Mouse (Mus musculus) stomach, postnatal 0 days (tissue): ENCODE data around the gene Ssbp3. TPM values are rescaled to one million over a fixed set of nuclear protein-coding genes. Genes with fewer than 3 reads are reported as not detected.
A peak's percentile ranks its signal among the peaks of the same experiment; 100 is the strongest.

Source experiments
- ATAC-seq: fragments of 200-750 bp; cut with Nextera tagmentation; 2 replicates; pipeline ENCODE4 v1.8.0; 2017; ENCODE audit not compliant: low FRiP score, low TSS enrichment
- DNase-seq: peaks from one replicate; pipeline ENCODE4 v3.0.0-alpha.2; 2016; ENCODE audit warnings: low spot score
- H3K27ac ChIP-seq: fragments of 300-500 bp; sonication (generic); replicated peaks from 2 replicates; pipeline ENCODE4 v1.5.1; 2014; ENCODE audit warnings: mild to moderate bottlenecking, control low read depth
- H3K27me3 ChIP-seq: fragments of 300-500 bp; sonication (generic); 2 replicates; pipeline ENCODE4 v1.6.1; 2014; ENCODE audit warnings: low read length; ENCODE audit not compliant: control insufficient read depth, insufficient read depth
- H3K36me3 ChIP-seq: fragments of 300-500 bp; sonication (generic); 2 replicates; pipeline ENCODE4 v1.6.1; 2014; ENCODE audit warnings: low read length, mixed read lengths; ENCODE audit not compliant: control insufficient read depth, insufficient read depth
- H3K4me1 ChIP-seq: fragments of 300-500 bp; sonication (generic); replicated peaks from 2 replicates; pipeline ENCODE4 v1.6.1; 2014; ENCODE audit warnings: antibody characterized with exemption; ENCODE audit not compliant: control insufficient read depth, insufficient read depth
- H3K4me2 ChIP-seq: fragments of 300-500 bp; sonication (generic); replicated peaks from 2 replicates; pipeline ENCODE4 v1.6.1; 2014; ENCODE audit warnings: low read depth, mild to moderate bottlenecking, control low read depth, moderate library complexity
- H3K4me3 ChIP-seq: fragments of 300-500 bp; sonication (generic); 2 replicates; pipeline ENCODE4 v1.5.1; 2014; ENCODE audit warnings: low read depth, low read length, control low read depth
- H3K9ac ChIP-seq: fragments of 300-500 bp; sonication (generic); 2 replicates; pipeline ENCODE4 v1.6.1; 2014; ENCODE audit warnings: mild to moderate bottlenecking, low read length, control low read depth, mixed read lengths
- H3K9me3 ChIP-seq: fragments of 300-500 bp; sonication (generic); 2 replicates; pipeline ENCODE4 v1.6.1; 2016; ENCODE audit warnings: low read length; ENCODE audit not compliant: control insufficient read depth
- CTCF ChIP-seq: IDR thresholded peaks from 2 replicates; pipeline ENCODE4 v1.5.1; 2016; ENCODE audit warnings: antibody characterized with exemption, low read depth, mild to moderate bottlenecking, moderate library complexity
- EP300 ChIP-seq: optimal IDR thresholded peaks from 2 replicates; pipeline ENCODE3; 2016; ENCODE audit warnings: antibody characterized with exemption
- WGBS: fragments of 180-500 bp; shearing (Covaris S2); extraction: QIAGEN DNeasy Blood & Tissue Kit; methylation state at CpG from one replicate; pipeline ENCODE4 v1.1.7; 2014; 5-methylcytosine and 5-hydroxymethylcytosine counted together
- polyA plus RNA-seq: library from polyadenylated mRNA; unstranded; fragments of >200 nt; fragmentation: Nextera tagmentation; extraction: Ambion mirVana; gene quantifications from 2 replicates; pipeline ENCODE4 v1.2.1, GENCODE M21; 2015

Ssbp3 gene
- polyA plus RNA-seq, 1 experiment from 2014 or later: 39.3 TPM

DNA sequence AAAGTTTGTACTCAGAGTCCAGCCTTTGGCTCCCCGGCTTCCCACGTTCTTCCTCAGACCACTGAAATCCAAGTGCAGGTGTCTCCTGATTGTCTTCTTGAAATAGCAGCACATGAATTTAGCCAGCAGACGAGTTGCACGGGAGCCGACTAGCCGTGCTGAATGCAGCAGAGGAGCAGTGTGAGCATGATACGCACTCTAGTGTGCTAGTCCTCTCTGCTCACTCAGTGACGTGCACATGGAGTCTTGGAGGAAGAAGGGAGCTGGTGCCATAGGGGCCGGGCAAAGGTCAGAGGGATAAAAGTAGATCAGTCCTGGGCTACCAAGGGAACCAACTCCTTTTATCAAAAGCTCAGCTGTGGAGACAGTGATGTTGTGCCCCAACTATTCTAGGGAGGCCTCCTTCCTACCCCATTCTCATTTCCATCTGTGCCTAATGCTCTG is 103.3 kb downstream of the Ssbp3 start:
- DNase-seq: no peak
- Histone ChIP-seq H3K4me2 (no peak overlapping the region), H3K9me3 (no peaks in the 10 kb centered on the region), H3K27me3 (no peaks in the 10 kb centered on the region), H3K36me3 (no peaks in the 10 kb centered on the region), H3K27ac (no peak overlapping the region), H3K4me1 (peaks cover 3% of the 10 kb centered on the region; the same call in 1 of the 2 replicates), H3K4me3 (no peak overlapping the region), H3K9ac (no peak overlapping the region)
- no peak for ATAC-seq
- WGBS: 78% methylated on average over 9 of the region's 9 CpGs
- TF ChIP-seq CTCF (no peak), EP300 (no peak)

DNA sequence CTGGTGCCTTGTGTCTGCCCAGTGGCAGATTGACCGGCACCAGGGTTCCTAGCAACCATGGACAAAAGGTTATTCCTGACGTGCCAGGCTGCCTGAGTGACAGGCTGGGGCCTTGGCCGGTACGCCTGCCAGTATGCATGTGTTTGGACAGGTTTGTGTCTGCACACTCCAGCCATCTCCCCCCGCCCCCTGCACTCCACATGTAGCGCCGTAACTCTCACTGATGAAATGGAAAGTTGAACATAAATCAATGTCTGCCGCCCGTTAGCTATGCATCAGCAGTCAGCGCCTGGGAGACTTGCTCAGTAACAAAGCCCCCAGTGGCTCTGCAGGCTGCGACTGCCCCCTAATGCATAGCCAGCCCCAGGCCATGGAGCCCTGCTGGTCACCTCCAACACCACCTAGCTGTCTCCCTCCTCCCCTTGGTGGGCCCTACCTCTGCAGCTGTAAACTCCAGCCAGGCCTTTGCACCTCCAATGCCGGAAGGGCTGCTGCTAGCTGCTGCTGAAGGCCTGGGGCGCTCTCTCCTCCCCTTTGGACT is 105.5 kb downstream of the Ssbp3 start:
- Histone ChIP-seq H3K4me3 (no peak overlapping the region), H3K36me3 (no peaks in the 10 kb centered on the region), H3K27ac (peak overlapping the region; percentile 61), H3K9ac (no peak overlapping the region), H3K4me1 (peaks cover 3% of the 10 kb centered on the region; the same call in 1 of the 2 replicates), H3K27me3 (no peaks in the 10 kb centered on the region), H3K9me3 (no peaks in the 10 kb centered on the region), H3K4me2 (no peak overlapping the region)
- ATAC-seq: no peak
- 47% methylated on average over 13 of the region's 13 CpGs for WGBS
- TF ChIP-seq EP300 (no peak), CTCF (peak; percentile 49)
- no peak for DNase-seq

DNA sequence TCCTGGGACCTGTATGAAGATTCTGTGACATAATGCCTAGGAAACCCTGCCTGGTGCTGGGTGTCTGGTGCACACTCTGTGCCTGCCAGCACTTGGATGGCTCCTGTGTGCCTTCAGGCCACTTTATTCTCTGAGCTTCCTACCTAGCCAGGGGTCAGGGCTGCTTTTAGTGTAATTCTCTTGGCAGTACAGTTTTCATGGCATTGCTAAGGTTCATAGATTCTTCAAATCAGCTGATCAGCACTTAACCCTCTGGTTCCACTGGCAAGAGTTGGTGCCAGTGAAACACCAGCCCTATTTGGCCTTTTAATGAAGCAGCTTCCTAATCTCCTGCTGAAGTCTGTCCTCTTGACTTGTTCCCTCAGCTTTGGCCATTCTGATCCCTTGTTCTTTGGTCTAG is 106.8 kb downstream of the Ssbp3 start:
- DNase-seq (no peak), ATAC-seq (no peak)
- H3K4me2 ChIP-seq: no peak overlapping the region
- H3K9me3 ChIP-seq: no peaks in the 10 kb centered on the region
- H3K27me3 ChIP-seq: no peaks in the 10 kb centered on the region
- H3K4me1 ChIP-seq: peaks cover 3% of the 10 kb centered on the region; the same call in 1 of the 2 replicates
- no peak overlapping the region for H3K9ac ChIP-seq
- H3K36me3 ChIP-seq: no peaks in the 10 kb centered on the region
- no peak for TF ChIP-seq CTCF
- no peak for TF ChIP-seq EP300
- H3K4me3 ChIP-seq: no peak overlapping the region
- no peak overlapping the region for H3K27ac ChIP-seq

DNA sequence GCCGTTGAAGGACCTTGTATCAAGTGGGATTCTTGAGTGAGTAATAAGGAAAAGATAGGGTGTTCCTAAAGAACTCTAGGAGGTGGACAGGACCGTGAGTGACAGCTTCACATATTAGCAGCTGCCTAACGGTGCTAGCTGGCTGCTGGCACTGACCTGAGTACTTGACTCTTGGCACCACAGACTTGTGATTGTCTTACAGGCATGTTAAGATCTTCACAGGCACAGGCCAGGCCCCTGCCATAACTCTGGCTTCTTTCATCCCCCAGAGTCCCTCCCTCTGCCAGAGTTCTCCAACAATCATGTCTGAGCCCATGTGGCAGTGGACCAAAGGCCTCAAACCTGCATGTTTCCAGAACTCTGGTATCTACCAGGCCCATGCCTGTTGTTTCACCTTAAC is 108.0 kb downstream of the Ssbp3 start:
- Histone ChIP-seq H3K4me3 (no peak overlapping the region), H3K27me3 (no peaks in the 10 kb centered on the region), H3K9me3 (no peaks in the 10 kb centered on the region), H3K4me1 (peaks cover 3% of the 10 kb centered on the region; the same call in 1 of the 2 replicates), H3K36me3 (no peaks in the 10 kb centered on the region), H3K27ac (no peak overlapping the region), H3K9ac (0 out of 2 replicates have a peak overlapping the region, but pooled peaks have one; percentile 5), H3K4me2 (no peak overlapping the region)
- no peak for DNase-seq
- no peak for TF ChIP-seq CTCF
- no peak for TF ChIP-seq EP300
- 61% methylated on average over 3 of the region's 3 CpGs for WGBS
- no peak for ATAC-seq

DNA sequence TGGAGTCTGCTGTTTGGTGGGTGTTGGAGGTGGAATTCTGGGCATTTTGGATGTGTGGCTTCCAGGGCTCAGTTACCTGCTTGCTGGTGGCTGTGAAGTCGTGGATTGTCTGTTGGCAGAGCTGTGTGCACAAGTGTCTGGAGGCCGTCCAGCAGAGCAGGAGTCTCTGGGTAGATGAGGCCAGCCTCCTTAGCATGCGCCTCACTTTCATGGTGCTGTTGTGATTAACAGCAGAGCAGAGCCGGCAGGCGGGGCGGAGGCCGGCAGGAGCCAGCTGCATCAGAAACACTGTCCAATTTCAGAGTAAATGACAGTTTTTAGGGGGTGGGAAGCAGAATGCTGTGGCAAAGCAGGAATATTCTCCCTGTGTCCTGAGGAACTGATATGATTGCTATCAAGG is 108.5 kb downstream of the Ssbp3 start:
- H3K27ac ChIP-seq: no peak overlapping the region
- no peaks in the 10 kb centered on the region for H3K9me3 ChIP-seq
- H3K4me3 ChIP-seq: no peak overlapping the region
- DNase-seq (no peak), ATAC-seq (no peak)
- peaks cover 3% of the 10 kb centered on the region; the same call in 1 of the 2 replicates for H3K4me1 ChIP-seq
- H3K4me2 ChIP-seq: no peak overlapping the region
- WGBS: 33% methylated on average over 7 of the region's 7 CpGs
- no peak for TF ChIP-seq CTCF
- no peak for TF ChIP-seq EP300
- no peak overlapping the region for H3K9ac ChIP-seq
- H3K27me3 ChIP-seq: no peaks in the 10 kb centered on the region
- no peaks in the 10 kb centered on the region for H3K36me3 ChIP-seq

DNA sequence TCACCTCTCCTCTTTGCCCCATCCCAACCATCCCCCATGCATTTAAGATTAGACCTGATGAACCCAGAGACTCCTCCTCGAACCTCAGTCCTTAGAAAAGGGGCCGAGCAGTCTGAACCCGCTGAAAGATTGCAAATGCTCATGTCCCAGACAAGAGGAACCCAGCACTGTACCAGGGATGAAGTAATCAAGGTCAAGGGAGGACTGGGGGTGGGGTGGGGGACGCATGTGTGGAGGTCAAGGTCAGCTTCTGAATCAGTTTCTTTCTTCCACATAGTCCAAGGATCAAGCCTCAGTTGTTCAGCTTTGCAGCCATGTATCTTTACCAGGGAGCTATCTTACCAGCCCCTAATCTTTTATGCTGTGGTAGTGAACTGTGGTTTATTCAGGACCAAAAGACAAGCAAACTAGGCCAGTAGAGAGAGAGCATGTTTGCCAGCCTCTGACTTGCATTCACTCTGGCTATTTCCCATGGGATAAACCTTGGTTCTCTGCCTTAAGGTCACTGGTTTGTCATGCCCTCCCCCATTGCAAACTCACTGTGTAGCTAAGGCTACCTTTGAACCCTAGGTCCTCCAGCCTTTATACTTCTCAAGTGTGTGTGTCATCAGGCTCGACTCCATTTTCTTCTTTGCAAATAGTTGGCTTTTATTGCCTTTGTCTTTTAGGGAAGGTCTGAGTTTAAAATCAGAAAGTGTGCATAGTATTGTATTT is 109.9 kb downstream of the Ssbp3 start:
- peaks cover 3% of the 10 kb centered on the region; the same call in 1 of the 2 replicates for H3K4me1 ChIP-seq
- TF ChIP-seq CTCF (no peak), EP300 (no peak)
- H3K36me3 ChIP-seq: no peaks in the 10 kb centered on the region
- no peak overlapping the region for H3K4me3 ChIP-seq
- no peak overlapping the region for H3K9ac ChIP-seq
- H3K4me2 ChIP-seq: no peak overlapping the region
- H3K27ac ChIP-seq: no peak overlapping the region
- H3K9me3 ChIP-seq: no peaks in the 10 kb centered on the region
- H3K27me3 ChIP-seq: no peaks in the 10 kb centered on the region
- ATAC-seq: peak; percentile 59
- no peak for DNase-seq
- WGBS: 62% methylated on average over 5 of the region's 5 CpGs
